Comparison of ENCODE assay signal across 8 mouse cellular contexts in genomic region chr7:16614888-16615715, GRCm38 (mm10). TPM values are rescaled to one million over a fixed set of nuclear protein-coding genes. Genes with fewer than 3 reads are reported as not detected.
A peak's percentile ranks its signal among the peaks of the same experiment; 100 is the strongest.
DNase-seq lines count a peak whose midpoint lies in the region; ATAC-seq lines count a peak whose summit lies in the region.

Gene Arhgap35 (minus strand): TSS chr7:16614993.

- peak within 1 kb of the TSS; percentile 91 for H3K4me3 ChIP-seq in hindbrain, embryonic 12.5 days

- ATAC-seq in hindbrain, embryonic 12.5 days (ENCODE audit: low FRiP score) = peak; percentile 98

- peak within 1 kb of the TSS; percentile 98 for H3K9ac ChIP-seq in hindbrain, embryonic 12.5 days

- H3K4me2 ChIP-seq in hindbrain, embryonic 12.5 days (replicated peaks) = peak within 1 kb of the TSS; percentile 96

- H3K36me3 ChIP-seq in hindbrain, embryonic 12.5 days = no peaks in the 10 kb centered on the region

- 0 out of 2 replicates have a peak, but pooled peaks cover 3% of the 10 kb centered on the region for H3K27me3 ChIP-seq in hindbrain, embryonic 12.5 days

- H3K4me1 ChIP-seq in hindbrain, embryonic 12.5 days = peaks cover 43% of the 10 kb centered on the region

- 1% methylated on average over 60 of the region's 78 CpGs for WGBS in hindbrain, embryonic 12.5 days

- DNase-seq in NIH3T3 (ENCODE audit: low read depth) = peak; percentile 100
- DNase-seq in cerebellum, postnatal 10 days = peak; percentile 100
- DNase-seq in frontal cortex, postnatal 10 days (ENCODE audit: low spot score in 2 of 2) = peak; percentile 100
- DNase-seq in layer of hippocampus, postnatal 14 days (ENCODE audit: low spot score in 2 of 2) = peak; percentile 99 to 100
- DNase-seq in lung, postnatal 14 days = peak; percentile 98
- DNase-seq in retina, adult 2 months (ENCODE audit: low read depth, low spot score) = peak; percentile 97
- DNase-seq in thymus, postnatal 36 days = peak; percentile 99

- H3K27ac ChIP-seq in hindbrain, embryonic 12.5 days = peak within 1 kb of the TSS; percentile 100

- H3K9me3 ChIP-seq in hindbrain, embryonic 12.5 days (replicated peaks) = no peaks in the 10 kb centered on the region

RNA-seq across cellular contexts. Expression of gene Arhgap35, which starts in this region (rescaled TPM):
- 40.0 and 43.3 TPM in 2 replicates for polyA plus RNA-seq in hindbrain, embryonic 12.5 days (2016; fragmentation: Nextera tagmentation; extraction: Ambion mirVana)
- total RNA-seq in layer of hippocampus, postnatal 14 days (2021) = 100 to 1,000 TPM; 137 to 139 TPM

Comparison
In these comparisons a context has a peak if more than half of its experiments do, and no peak if none do; other contexts are left out.
1. Peak in every context shown above with its lines: DNase-seq, ATAC-seq, H3K4me3 ChIP-seq and H3K27ac ChIP-seq.